Mouse (Mus musculus) E14TG2a.4 (cell line): Measurements from ENCODE around the gene Ccr5.
"Not testable (repeated sequence)": the region's sequence is repeated elsewhere in the genome, so short reads cannot be mapped to it uniquely, and the experiment has no call there.

Source experiments
- H3K27me3 ChIP-seq: 2 replicates; pipeline ENCODE4 v1.6.1; 2014; ENCODE audit warnings: low read length, control low read depth; ENCODE audit not compliant: insufficient read depth
- H3K36me3 ChIP-seq: 2 replicates; pipeline ENCODE4 v1.6.1; 2014; ENCODE audit warnings: low read length, control low read depth; ENCODE audit not compliant: insufficient read depth
- H3K4me1 ChIP-seq: replicated peaks from 2 replicates; pipeline ENCODE4 v1.6.1; 2014; ENCODE audit warnings: low read depth, low read length, control low read depth
- H3K4me3 ChIP-seq: replicated peaks from 2 replicates; pipeline ENCODE4 v1.5.1; 2014; ENCODE audit warnings: mild to moderate bottlenecking, low read length
- H3K9me3 ChIP-seq: 2 replicates; pipeline ENCODE4 v1.6.1; 2014; ENCODE audit warnings: low read length, control low read depth
- CTCF ChIP-seq: conservative IDR thresholded peaks from 2 replicates; pipeline ENCODE4 v1.5.1; 2014; ENCODE audit warnings: low read length
- NANOG ChIP-seq: IDR thresholded peaks from 2 replicates; pipeline ENCODE4 v1.6.1; 2014; ENCODE audit warnings: borderline replicate concordance, low read length, mixed read lengths
- POU5F1 ChIP-seq: IDR thresholded peaks from 2 replicates; pipeline ENCODE4 v1.6.1; 2014; ENCODE audit warnings: low read length, borderline replicate concordance

Gene Ccr5

GRCm38 (mm10) chr9:124127412-124127811 is 6.1 kb downstream of the Ccr5 start:
- peaks cover 13% of the 10 kb centered on the region; the same call in 1 of the 2 replicates for H3K9me3 ChIP-seq
- H3K4me1 ChIP-seq = no peaks in the 10 kb centered on the region
- H3K36me3 ChIP-seq = no peaks in the 10 kb centered on the region
- TF ChIP-seq NANOG (no peak), POU5F1 (no peak), CTCF (no peak)
- H3K4me3 ChIP-seq = no peak overlapping the region
- H3K27me3 ChIP-seq = no peaks in the 10 kb centered on the region

DNA sequence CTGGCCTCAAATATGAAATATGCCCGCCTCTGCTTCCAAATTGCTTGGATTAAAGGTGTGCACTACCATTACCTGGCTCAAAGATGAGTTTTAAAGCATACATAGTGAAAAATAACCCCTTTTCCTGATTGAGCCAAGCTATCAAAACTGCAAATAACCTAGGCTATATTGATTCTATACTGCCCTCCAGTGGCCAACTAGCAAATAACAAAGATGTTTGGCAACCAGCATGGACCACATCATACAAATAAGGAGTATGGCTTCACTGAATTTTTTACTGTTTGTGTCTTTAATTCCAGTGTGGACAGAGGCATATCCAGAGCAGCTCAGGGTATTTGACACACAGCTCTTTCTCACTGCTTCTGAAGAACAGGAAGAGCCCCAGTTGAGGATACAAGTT is 7.0 kb downstream of the Ccr5 start:
- H3K9me3 ChIP-seq = peaks cover 9% of the 10 kb centered on the region; the same call in 1 of the 2 replicates
- no peaks in the 10 kb centered on the region for H3K36me3 ChIP-seq
- H3K27me3 ChIP-seq = no peaks in the 10 kb centered on the region
- TF ChIP-seq NANOG = no peak
- peak; percentile 36 for TF ChIP-seq CTCF
- TF ChIP-seq POU5F1 = no peak
- no peak overlapping the region for H3K4me3 ChIP-seq
- no peaks in the 10 kb centered on the region for H3K4me1 ChIP-seq

DNA sequence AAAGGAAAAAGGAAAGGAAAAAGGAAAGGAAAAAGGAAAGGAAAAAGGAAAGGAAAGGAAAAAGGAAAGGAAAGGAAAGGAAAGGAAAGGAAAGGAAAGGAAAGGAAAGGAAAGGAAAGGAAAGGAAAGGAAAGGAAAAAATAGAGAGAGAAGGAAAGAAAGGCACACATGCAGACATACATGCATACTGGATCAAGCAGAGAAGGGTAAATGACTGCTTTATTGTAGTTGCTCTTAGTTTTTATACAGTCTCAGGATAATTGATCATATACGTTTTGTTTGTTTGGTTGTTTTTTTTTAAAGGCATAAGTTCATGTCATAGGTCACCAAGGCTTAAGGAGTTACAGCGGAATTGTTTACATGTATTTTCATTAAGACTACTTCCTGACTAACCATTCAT is 11.6 kb downstream of the Ccr5 start:
- H3K4me1 ChIP-seq, H3K27me3 ChIP-seq, H3K4me3 ChIP-seq, H3K9me3 ChIP-seq, H3K36me3 ChIP-seq: not testable (repeated sequence)

- H3K4me1 ChIP-seq, H3K36me3 ChIP-seq, H3K27me3 ChIP-seq, H3K4me3 ChIP-seq, H3K9me3 ChIP-seq: not testable (repeated sequence)
Observed at GRCm38 (mm10) chr9:124134919-124135318, 13.6 kb downstream of the Ccr5 start.

DNA sequence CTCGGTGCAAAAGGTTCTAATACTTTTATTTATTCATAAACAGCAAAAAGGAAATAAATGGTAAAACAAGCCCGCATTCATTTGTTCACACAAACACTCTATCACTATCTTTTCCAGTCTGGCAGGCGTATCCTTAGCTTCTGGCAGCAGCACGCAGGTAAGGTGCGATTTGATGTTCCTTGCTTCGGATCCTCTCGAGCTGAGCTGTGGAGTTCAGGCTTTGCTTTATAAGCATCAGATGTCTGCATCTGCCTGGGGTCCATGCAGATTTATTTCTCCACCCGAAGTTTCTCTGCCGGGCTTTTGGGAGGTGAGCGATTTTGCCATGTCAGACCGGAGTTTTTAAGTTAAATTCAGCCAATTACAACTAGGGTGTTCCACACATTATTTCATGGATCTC is 16.3 kb downstream of the Ccr5 start:
- H3K9me3 ChIP-seq = no peaks in the 10 kb centered on the region
- no peaks in the 10 kb centered on the region for H3K36me3 ChIP-seq
- H3K4me3 ChIP-seq = no peak overlapping the region
- no peak for TF ChIP-seq POU5F1
- no peaks in the 10 kb centered on the region for H3K27me3 ChIP-seq
- no peaks in the 10 kb centered on the region for H3K4me1 ChIP-seq

DNA sequence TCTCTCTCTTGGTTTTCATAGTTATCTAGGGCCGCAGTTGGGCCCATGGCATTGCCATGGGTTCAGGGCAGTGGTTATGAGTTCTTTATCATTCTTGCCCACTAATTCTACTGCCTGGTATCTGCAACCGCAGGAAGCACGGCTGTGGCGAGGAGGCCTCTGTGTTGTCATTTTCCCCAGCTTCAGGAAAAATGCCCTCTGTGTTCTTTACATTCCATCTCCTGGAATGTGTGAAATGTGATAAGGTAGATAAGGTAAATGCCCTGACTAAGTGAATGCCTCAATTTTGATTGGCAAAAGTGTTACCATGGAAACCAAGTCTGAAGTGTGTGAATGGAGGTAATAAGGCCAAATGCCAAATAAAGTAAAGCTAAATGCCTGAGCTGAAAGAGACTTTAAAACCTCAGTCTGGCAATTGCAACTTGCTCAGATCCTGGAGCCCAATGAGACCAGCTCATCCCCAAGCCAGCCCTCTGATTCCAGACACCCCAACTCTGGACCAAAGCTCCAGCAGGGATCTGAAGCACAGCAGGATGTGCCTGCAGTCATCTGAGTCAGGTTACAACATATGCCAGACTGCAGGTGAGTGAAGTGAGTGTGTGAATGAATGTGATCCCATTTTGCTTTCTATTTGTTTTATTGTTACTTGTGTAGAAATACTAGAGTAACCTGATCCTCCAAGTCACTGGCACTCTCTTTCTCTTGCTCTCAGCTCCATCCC is 16.9 kb downstream of the Ccr5 start:
- no peaks in the 10 kb centered on the region for H3K9me3 ChIP-seq
- TF ChIP-seq NANOG (no peak), CTCF (no peak), POU5F1 (no peak)
- H3K36me3 ChIP-seq = no peaks in the 10 kb centered on the region
- no peaks in the 10 kb centered on the region for H3K4me1 ChIP-seq
- H3K4me3 ChIP-seq = no peak overlapping the region
- no peaks in the 10 kb centered on the region for H3K27me3 ChIP-seq

DNA sequence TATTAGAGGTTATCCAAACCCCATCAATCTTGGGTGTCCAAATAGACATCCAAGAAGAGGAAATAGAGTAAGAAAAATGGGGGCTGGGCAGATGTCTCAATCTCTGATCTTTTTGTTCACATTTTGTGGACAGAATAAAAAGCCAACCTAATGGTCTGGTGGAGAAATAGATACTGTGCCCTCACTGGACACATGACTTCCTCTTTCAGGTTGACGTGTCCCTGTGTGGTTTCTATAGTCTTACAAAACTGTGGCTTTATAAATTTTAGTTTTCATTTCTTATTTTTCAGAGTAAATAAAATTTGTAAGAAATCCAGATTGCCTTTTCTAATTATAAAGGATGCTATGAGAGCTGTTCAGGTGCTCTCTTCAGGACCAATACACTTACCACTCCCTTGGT is 22.3 kb downstream of the Ccr5 start:
- Histone ChIP-seq H3K4me1 (no peaks in the 10 kb centered on the region), H3K9me3 (no peaks in the 10 kb centered on the region), H3K4me3 (no peak overlapping the region), H3K36me3 (no peaks in the 10 kb centered on the region), H3K27me3 (no peaks in the 10 kb centered on the region)
- no peak for TF ChIP-seq NANOG
- TF ChIP-seq CTCF = no peak
- TF ChIP-seq POU5F1 = no peak

- TF ChIP-seq NANOG = no peak
- TF ChIP-seq POU5F1 = no peak
- TF ChIP-seq CTCF = no peak
- Histone ChIP-seq H3K36me3 (no peaks in the 10 kb centered on the region), H3K9me3 (no peaks in the 10 kb centered on the region), H3K4me1 (no peaks in the 10 kb centered on the region), H3K27me3 (no peaks in the 10 kb centered on the region), H3K4me3 (no peak overlapping the region)
Observed at GRCm38 (mm10) chr9:124146307-124146706, 25.0 kb downstream of the Ccr5 start.
